Mouse (Mus musculus): ENCODE results near the gene Rgs13.

GRCm38 (mm10) chr1:144112946-144113345 lies 64.2 kb downstream of the Rgs13 start:
- TF ChIP-seq CTCF (IDR thresholded peaks at IDR 0.05; ENCODE audit: low read depth) (no peak), EP300 (IDR thresholded peaks at IDR 0.05; ENCODE audit: low read depth) (no peak)
